Mouse (Mus musculus): ENCODE measurements around the gene Vegfa.

The Vegfa gene

GRCm38 (mm10) chr17:46049567-46049966 lies 17.4 kb upstream of the Vegfa start:
- peak; percentile 27 for DNase-seq

- no peak for DNase-seq
Observed at GRCm38 (mm10) chr17:46048184-46048583, 16.0 kb upstream of the Vegfa start.

GRCm38 (mm10) chr17:46045742-46046141 lies 13.6 kb upstream of the Vegfa start:
- DNase-seq: no peak

GRCm38 (mm10) chr17:46044953-46045352 lies 12.8 kb upstream of the Vegfa start:
- DNase-seq: no peak

GRCm38 (mm10) chr17:46042158-46042557 lies 10.0 kb upstream of the Vegfa start:
- no peak for DNase-seq

- DNase-seq: no peak
Observed at GRCm38 (mm10) chr17:46041679-46042078, 9.5 kb upstream of the Vegfa start.

GRCm38 (mm10) chr17:46041223-46041622 lies 9.1 kb upstream of the Vegfa start:
- DNase-seq: peak; percentile 42

- no peak for DNase-seq
Observed at GRCm38 (mm10) chr17:46040561-46040960, 8.4 kb upstream of the Vegfa start.

GRCm38 (mm10) chr17:46038906-46039305 lies 6.7 kb upstream of the Vegfa start:
- DNase-seq: no peak

GRCm38 (mm10) chr17:46036400-46036799 lies 4.2 kb upstream of the Vegfa start:
- DNase-seq: no peak

GRCm38 (mm10) chr17:46034110-46034509 lies 1.9 kb upstream of the Vegfa start:
- DNase-seq: no peak

GRCm38 (mm10) chr17:46033607-46034006 lies 1.4 kb upstream of the Vegfa start:
- DNase-seq: no peak

GRCm38 (mm10) chr17:46033122-46033521 lies 953 bp upstream of the Vegfa start:
- no peak for DNase-seq

GRCm38 (mm10) chr17:46031621-46032211 lies 453 bp downstream of the Vegfa start:
- peak; percentile 83 for DNase-seq

GRCm38 (mm10) chr17:46030731-46031620 lies 1.2 kb downstream of the Vegfa start:
- DNase-seq: peak; percentile 93

- DNase-seq: peak; percentile 79
Observed at GRCm38 (mm10) chr17:46030323-46030730, 1.8 kb downstream of the Vegfa start.

GRCm38 (mm10) chr17:46029554-46030207 lies 2.5 kb downstream of the Vegfa start:
- DNase-seq: peak; percentile 44

- no peak for DNase-seq
Observed at GRCm38 (mm10) chr17:46029052-46029553, 3.1 kb downstream of the Vegfa start.

- DNase-seq: peak; percentile 81
Observed at GRCm38 (mm10) chr17:46028210-46029051, 3.7 kb downstream of the Vegfa start.

GRCm38 (mm10) chr17:46027066-46027917 lies 4.9 kb downstream of the Vegfa start:
- DNase-seq: peak; percentile 91

- DNase-seq: peak; percentile 41
Observed at GRCm38 (mm10) chr17:46025927-46026668, 6.1 kb downstream of the Vegfa start.
